21 mouse cellular contexts compared by ENCODE assay signal in the genomic region with DNA sequence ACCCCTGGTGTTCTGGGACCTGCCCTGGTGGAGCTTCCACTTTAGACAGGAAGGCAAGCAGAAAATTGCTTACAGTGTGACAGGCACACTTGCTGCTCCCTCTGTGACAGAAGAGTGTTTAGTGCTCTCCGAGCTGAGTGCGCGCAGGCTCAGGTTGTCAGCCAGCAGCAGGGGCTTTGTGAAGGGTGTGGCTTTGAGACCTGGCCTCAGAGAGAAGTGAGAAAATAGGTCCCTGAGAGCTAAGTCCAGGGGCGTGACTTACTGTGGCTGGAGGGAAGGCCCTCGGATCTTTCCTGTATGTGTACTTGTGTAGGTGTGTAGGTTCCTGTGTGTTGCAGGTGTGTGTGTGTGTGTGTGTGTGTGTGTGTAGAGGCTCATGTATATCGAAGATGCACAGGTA. TPM values are rescaled to one million over a fixed set of nuclear protein-coding genes. Genes with fewer than 3 reads are reported as not detected.
DNase-seq lines count a peak whose midpoint lies in the region; ATAC-seq lines count a peak whose summit lies in the region.
"Had no signal": no experiment of that assay in that cellular context is flagged by ENCODE, and none has a peak within 500 bp of the region (broad histone marks: within the 10 kb centered on the region; RNA-seq: fewer than 3 reads in every experiment).

No protein-coding gene starts in this region.

- H3K27me3 ChIP-seq in forebrain, embryonic 11.5 days (ENCODE audit: control insufficient read depth, insufficient read depth, low read length): no peaks in the 10 kb centered on the region
- no peaks in the 10 kb centered on the region for H3K27me3 ChIP-seq in hindbrain, embryonic 15.5 days
- H3K27me3 ChIP-seq in midbrain, embryonic 15.5 days (replicated peaks): no peaks in the 10 kb centered on the region
- H3K27me3 ChIP-seq: limb, embryonic 15.5 days; neural tube, embryonic 12.5 days had no signal

- H3K4me2 ChIP-seq in forebrain, embryonic 11.5 days (ENCODE audit: low read depth, low read length, severe bottlenecking): no peak overlapping the region
- no peak overlapping the region for H3K4me2 ChIP-seq in hindbrain, embryonic 15.5 days
- no peak overlapping the region for H3K4me2 ChIP-seq in midbrain, embryonic 15.5 days
- H3K4me2 ChIP-seq: limb, embryonic 15.5 days; lung, embryonic 14.5 days; neural tube, embryonic 12.5 days had no signal

- 59% methylated on average over 6 of the region's 6 CpGs for WGBS in forebrain, embryonic 11.5 days
- 57% methylated on average over 6 of the region's 6 CpGs for WGBS in hindbrain, embryonic 15.5 days
- WGBS in midbrain, embryonic 15.5 days: 63% methylated on average over 6 of the region's 6 CpGs

- 0 out of 2 replicates have a peak overlapping the region, but pooled peaks have one; percentile 5 for H3K9ac ChIP-seq in forebrain, embryonic 11.5 days (ENCODE audit: low read length)
- H3K9ac ChIP-seq in hindbrain, embryonic 15.5 days: no peak overlapping the region
- no peak overlapping the region for H3K9ac ChIP-seq in midbrain, embryonic 15.5 days
- H3K9ac ChIP-seq: limb, embryonic 15.5 days; lung, embryonic 14.5 days; neural tube, embryonic 12.5 days had no signal

- no peaks in the 10 kb centered on the region for H3K36me3 ChIP-seq in forebrain, embryonic 11.5 days (ENCODE audit: control insufficient read depth, insufficient read depth, low read length)
- no peaks in the 10 kb centered on the region for H3K36me3 ChIP-seq in hindbrain, embryonic 15.5 days
- no peaks in the 10 kb centered on the region for H3K36me3 ChIP-seq in midbrain, embryonic 15.5 days (replicated peaks)
- H3K36me3 ChIP-seq: limb, embryonic 15.5 days; neural tube, embryonic 12.5 days had no signal

- DNase-seq in ZHBTc4 (ENCODE audit: low read depth, low spot score): peak; percentile 73
- DNase-seq in forebrain, embryonic 11.5 days (ENCODE audit: low spot score): no peak
- no peak for DNase-seq in kidney, adult 18-20 months
- no peak for DNase-seq in thymus, postnatal 0 days (ENCODE audit: low spot score)
- DNase-seq: adrenal gland, adult 2 months; cerebellum, adult 2 months; heart, adult 2 months; heart, postnatal 10 days; kidney, adult 9 months; lung, embryonic 14.5 days; thymus, adult 18-20 months had no signal

- H3K9me3 ChIP-seq in forebrain, embryonic 11.5 days (ENCODE audit: control insufficient read depth, low read length): no peaks in the 10 kb centered on the region
- no peaks in the 10 kb centered on the region for H3K9me3 ChIP-seq in hindbrain, embryonic 15.5 days
- no peaks in the 10 kb centered on the region for H3K9me3 ChIP-seq in midbrain, embryonic 15.5 days
- H3K9me3 ChIP-seq: limb, embryonic 15.5 days; megakaryocyte, embryonic 14.5 days; neural tube, embryonic 12.5 days had no signal

- peaks cover 36% of the 10 kb centered on the region for H3K4me1 ChIP-seq in forebrain, embryonic 11.5 days (replicated peaks; ENCODE audit: control insufficient read depth, insufficient read depth, low read length)
- peaks cover 58% of the 10 kb centered on the region for H3K4me1 ChIP-seq in hindbrain, embryonic 15.5 days (replicated peaks)
- peaks cover 64% of the 10 kb centered on the region for H3K4me1 ChIP-seq in midbrain, embryonic 15.5 days

- H3K4me3 ChIP-seq in forebrain, embryonic 11.5 days (ENCODE audit: low read depth, low read length): no peak overlapping the region
- H3K4me3 ChIP-seq in hindbrain, embryonic 15.5 days: no peak overlapping the region
- no peak overlapping the region for H3K4me3 ChIP-seq in midbrain, embryonic 15.5 days
- H3K4me3 ChIP-seq: heart, adult 2 months; limb, embryonic 15.5 days; megakaryocyte, embryonic 14.5 days; neural tube, embryonic 12.5 days had no signal

- ATAC-seq in forebrain, embryonic 11.5 days (replicated peaks; ENCODE audit: low FRiP score): no peak
- ATAC-seq in hindbrain, embryonic 15.5 days (ENCODE audit: low FRiP score, low read depth): no peak
- ATAC-seq in midbrain, embryonic 15.5 days (replicated peaks): no peak
- no peak for ATAC-seq in erythroblast, adult 5-6 weeks (replicated peaks; ENCODE audit: low FRiP score, poor library complexity, severe bottlenecking)

- no peak overlapping the region; the same call in 1 of the 2 replicates for H3K27ac ChIP-seq in forebrain, embryonic 11.5 days (ENCODE audit: low read depth, low read length)
- peak overlapping the region; percentile 88 for H3K27ac ChIP-seq in hindbrain, embryonic 15.5 days (replicated peaks)
- H3K27ac ChIP-seq in midbrain, embryonic 15.5 days: peak overlapping the region; percentile 59
- H3K27ac ChIP-seq: heart, adult 2 months; limb, embryonic 15.5 days; neural tube, embryonic 12.5 days had no signal

RNA-seq across cellular contexts. Expression of a gene that starts 4.0 kb away (rescaled TPM):
- 0.83 and 1.5 TPM in 2 replicates for polyA plus RNA-seq in forebrain, embryonic 11.5 days (2014; fragmentation: Nextera tagmentation; extraction: Ambion mirVana)
- 1.2 and 1.3 TPM in 2 replicates for polyA plus RNA-seq in hindbrain, embryonic 15.5 days (2015; fragmentation: Nextera tagmentation; extraction: Ambion mirVana)
- polyA plus RNA-seq in midbrain, embryonic 15.5 days (2015; fragmentation: Nextera tagmentation; extraction: Ambion mirVana): 1.3 and 4.1 TPM in 2 replicates
- 0.72 TPM in 1 of 2 replicates, not detected in the other for polyA plus RNA-seq in thymus, postnatal 0 days (2015; fragmentation: Nextera tagmentation; extraction: Ambion mirVana)
- not detected in 2 replicates for total RNA-seq in erythroblast, adult 5-6 weeks (2015; ENCODE audit: low replicate concordance)
- total RNA-seq in erythroblast, adult 5-6 weeks (2017; ENCODE audit: low replicate concordance): not detected in 2 replicates
- total RNA-seq: adrenal gland, adult 2 months; CH12.LX; gastrocnemius, adult 8-10 months; heart, adult 2 months; heart, postnatal 10 days; layer of hippocampus, adult 8-10 months; left cerebral cortex, postnatal 10 days had no signal
- polyA plus RNA-seq: adrenal gland, adult 2 months; heart, adult 2 months; limb, embryonic 15.5 days; lung, embryonic 14.5 days; neural tube, embryonic 12.5 days had no signal

RNA-seq across cellular contexts. Expression of a gene that starts 24.1 kb away (rescaled TPM):
- polyA plus RNA-seq in forebrain, embryonic 11.5 days (2014; fragmentation: Nextera tagmentation; extraction: Ambion mirVana): 31.0 and 34.8 TPM in 2 replicates
- 102 and 114 TPM in 2 replicates for polyA plus RNA-seq in hindbrain, embryonic 15.5 days (2015; fragmentation: Nextera tagmentation; extraction: Ambion mirVana)
- 104 and 107 TPM in 2 replicates for polyA plus RNA-seq in midbrain, embryonic 15.5 days (2015; fragmentation: Nextera tagmentation; extraction: Ambion mirVana)
- polyA plus RNA-seq in thymus, postnatal 0 days (2015; fragmentation: Nextera tagmentation; extraction: Ambion mirVana): 63.8 and 73.4 TPM in 2 replicates
- 7.1 and 11.0 TPM in 2 replicates for total RNA-seq in erythroblast, adult 5-6 weeks (2015; ENCODE audit: low replicate concordance)
- 1.4 and 3.2 TPM in 2 replicates for total RNA-seq in erythroblast, adult 5-6 weeks (2017; ENCODE audit: low replicate concordance)
